Mouse (Mus musculus): ENCODE measurements at regions not wholly inside any gene's neighbourhood (a gene's known extent, or its start where the extent isn't known, plus 50 kb on each side); places are given as distances from the start of the nearest gene placed in this dataset.
A peak's percentile ranks its signal among the peaks of the same experiment; 100 is the strongest.

DNA sequence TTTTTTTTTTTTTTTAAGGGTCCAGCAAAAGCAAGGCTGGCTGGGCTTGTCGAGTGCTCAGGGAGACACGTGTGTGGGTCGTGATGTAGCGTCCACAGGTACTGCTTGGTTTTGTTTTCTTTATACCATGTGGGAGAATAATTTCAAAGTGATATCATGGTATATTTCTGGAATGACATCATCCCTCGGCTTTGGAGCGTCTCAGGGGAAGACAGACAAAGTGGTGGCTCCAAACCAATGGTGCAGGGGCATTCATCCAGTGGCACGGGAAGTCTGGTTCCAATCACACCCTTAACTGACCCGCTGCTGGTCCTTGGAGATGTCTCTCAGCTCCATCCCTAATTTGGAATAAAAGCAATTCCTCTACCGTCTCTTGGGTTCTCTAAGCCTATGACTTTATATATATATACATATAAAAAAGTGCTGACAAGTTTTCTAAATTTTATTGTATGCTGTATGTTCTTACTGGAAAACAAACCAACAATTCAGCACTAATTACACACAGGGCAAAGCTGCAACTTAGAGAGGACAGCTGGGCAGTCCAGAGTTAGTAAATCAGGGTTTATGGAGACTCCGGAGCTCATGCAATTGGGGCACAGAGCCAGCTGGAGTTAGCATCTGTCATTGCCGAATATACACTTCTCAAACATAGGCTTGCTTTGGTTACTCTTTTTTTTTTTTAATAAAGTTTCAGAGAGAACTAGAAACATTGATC lies 115.3 kb downstream of the Evx1 start:
- intact Hi-C loops (cut with DNase I): no loop called here
- DNase-seq: no peak

DNA sequence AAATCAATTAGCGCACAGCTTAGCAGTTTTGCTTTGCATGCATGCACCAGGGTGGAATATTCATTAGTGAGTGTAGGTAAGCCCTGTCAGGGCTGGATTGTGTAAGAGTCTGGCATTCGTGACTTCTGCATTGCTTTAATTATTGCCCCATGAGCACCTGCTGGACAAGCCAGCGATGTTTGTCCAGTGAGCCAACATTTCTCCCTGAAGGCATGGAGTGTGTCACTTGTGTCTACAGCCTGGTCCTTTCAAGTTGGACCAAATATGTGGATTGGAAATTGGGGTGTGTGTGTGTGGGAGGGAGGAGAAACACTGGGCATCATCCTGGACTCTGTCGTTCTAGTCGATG lies 115.9 kb downstream of the Evx1 start:
- intact Hi-C loops (cut with DNase I): no loop called here
- no peak for DNase-seq

DNA sequence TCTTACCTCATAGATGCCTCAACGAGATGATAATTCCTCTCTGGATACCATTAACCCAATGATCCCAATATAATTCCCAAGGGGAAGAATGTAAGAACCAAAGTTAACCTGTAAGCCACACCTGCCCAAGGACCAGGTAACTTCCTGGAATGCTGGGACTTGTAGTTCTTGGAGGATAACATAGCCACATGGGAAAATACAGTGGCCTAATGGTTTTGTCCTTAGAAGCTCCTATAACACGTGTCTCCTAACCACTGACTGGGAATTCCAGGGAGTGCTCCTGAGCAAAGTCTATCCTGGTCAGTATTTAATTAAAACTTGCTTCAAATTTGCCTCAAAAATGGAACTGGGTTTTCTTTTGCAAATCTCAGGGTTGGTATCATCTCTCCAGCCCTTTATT lies 119.9 kb downstream of the Evx1 start:
- intact Hi-C loops (cut with DNase I): no loop called here
- DNase-seq: no peak

DNA sequence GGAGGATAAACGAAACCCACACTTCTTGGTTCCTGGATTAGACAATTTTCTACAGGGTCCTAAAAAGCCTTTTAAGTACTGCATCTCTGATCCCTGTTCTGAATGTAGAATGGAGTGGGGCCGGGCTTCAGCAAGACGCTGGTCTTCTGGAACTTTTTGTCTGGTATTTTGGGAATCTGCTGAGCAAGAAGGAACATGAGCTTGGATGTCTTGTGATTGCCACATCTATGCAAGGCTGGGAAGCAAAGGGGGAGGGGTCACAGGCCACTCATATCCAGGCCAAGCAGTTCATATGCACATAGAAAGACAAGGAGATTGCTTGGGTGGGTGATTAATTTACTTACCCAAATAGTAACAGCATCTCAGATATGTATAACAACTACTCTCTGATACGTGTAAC lies 121.5 kb downstream of the Evx1 start:
- intact Hi-C loops (cut with DNase I): no loop called here
- DNase-seq: no peak

DNA sequence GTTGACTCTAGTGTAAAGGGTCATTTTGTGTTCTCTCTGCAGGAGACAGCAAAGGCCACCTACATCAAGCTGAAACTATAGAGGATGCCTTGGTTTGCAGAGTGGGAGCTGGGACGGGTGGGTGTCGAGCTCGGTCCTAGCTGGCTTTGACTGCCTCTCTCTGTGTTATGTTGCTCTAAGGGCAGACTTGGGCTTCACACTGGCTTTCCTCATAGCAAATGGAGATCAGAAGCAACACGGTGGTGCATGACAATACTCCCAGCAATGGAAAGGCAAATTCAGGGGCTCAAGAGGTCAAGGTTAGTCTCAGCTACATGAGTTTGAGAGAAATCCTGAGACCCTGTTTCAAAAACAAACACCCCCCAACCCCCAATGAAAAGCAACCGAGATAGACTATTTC lies 122.1 kb downstream of the Evx1 start:
- no peak for DNase-seq
- intact Hi-C loops (cut with DNase I): no loop called here

DNA sequence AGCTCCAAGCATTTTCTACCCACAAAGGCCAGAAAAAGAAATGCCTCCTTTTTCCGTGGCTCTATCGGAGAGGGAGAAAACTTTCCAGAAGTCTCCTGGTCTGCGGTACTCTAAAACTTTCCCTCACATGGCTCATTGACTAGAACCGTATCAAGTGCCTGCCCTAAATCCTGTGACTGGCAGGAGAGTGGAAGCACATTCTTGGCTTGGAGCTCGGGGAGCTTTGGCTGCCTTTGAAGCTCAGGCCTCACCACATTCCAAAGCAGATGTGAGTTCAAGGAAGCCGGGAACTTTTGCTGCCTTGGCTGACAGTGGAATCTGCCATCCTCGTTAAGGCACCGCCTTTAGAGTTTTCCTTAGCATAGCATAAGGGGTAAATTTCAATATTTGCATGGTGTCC lies 125.1 kb downstream of the Evx1 start:
- intact Hi-C loops (cut with DNase I): no loop called here
- DNase-seq: peak; percentile 41 to 42

DNA sequence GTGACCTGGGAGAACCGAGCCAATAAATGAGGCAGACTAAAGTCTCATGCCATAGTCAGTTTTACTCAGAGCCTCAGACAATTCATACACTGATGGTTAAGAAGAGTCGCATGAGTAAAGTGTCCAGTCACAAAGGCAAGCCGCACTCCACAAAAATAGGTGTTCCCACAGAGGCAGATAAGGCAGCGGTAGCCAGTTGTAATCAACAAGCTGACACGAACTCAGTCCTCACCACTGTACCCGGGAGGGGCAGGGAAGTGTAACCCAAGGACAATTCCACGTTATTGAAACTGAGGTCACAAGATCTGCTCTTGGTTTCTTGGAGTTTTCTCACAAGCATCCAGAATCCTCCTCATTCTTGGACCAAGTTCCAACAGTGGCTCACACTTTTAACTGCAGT lies 125.9 kb downstream of the Evx1 start:
- intact Hi-C loops (cut with DNase I): no loop called here
- DNase-seq: no peak

DNA sequence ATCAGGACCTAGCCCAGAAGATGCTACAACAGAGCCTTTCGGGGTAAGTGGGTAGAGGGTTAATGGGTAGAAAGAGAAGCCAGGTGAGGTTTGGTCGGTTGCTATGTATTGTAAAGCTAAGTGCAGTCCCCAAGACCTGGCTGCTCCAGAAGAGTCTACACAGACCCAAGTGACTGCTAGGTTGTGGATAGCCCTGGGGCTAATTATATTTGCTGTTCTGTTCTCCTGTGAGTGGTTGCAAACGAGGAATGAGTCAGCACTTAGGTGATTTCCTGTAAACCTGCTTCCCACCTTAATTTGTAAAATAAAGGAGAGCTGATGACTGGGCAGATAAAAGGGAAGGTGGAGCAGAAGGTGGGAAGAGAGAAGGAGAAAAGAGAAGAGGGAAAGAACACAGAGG lies 126.9 kb downstream of the Evx1 start:
- no peak for DNase-seq
- intact Hi-C loops (cut with DNase I): no loop called here

DNA sequence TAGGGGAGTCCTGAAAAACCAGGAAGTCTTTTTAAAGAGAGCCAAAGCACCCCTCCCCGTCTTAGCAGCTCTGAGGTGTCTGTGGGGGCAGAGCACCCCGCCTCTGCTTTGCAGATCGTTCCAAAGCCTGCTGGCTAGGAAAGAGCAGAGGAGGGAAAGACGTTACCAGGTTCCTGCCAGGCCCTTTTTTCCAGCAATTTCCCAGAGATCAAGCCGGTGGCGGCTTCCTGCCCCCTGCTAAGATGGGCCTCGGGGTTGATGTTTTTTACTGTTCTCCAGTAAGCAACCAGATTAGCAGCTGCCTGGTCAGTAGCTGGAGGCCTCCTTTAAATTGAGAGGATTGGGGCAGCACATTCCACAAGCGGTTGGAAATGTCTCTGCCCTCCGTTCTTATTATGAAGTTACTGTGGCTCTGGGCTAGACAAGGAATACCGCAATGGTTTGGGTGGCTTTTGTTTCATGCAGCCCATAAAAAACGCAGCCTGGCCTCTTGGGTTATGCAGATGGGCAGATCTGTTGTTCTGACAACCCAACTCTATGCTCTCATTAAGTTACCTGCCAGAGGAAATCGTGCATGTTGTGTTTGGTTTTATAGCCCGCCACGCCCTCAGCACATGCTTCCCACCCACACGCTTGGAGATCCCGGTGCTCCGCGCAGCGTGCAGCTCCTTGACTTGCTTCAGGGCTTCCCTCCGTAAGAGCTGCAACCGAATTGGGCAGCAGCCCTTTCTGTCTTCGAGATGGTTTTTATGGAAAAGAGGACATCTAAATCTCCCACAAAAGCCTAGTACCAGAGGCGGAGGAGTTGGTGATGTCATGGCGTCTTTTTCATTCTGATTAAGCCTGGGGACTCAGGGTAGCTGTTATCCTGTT lies 130.1 kb downstream of the Evx1 start:
- intact Hi-C loops (cut with DNase I): no loop called here

DNA sequence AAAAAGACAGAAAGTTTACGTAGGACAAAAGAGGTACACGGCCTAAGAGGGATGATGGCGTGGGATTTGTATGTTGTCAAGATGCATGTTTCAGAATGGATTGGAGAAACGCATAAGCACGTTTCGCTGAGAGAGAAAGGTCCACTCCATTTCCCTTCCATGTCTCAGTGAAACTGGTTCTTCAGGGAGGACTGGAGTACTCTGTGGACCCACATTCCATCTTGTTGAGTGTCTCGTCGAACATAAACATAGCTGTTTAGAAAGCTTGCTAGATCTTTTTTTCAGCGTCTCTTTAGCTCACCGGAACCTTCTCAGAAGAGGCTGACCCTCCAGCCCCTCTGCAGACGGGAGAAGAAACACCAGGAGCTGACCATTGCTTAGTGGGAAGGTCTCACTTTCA lies 145.5 kb downstream of the Evx1 start:
- intact Hi-C loops (cut with DNase I): no loop called here
- no peak for DNase-seq

More for the DNA sequence above, 130.1 kb downstream of the Evx1 start:
- no peak for DNase-seq

DNA sequence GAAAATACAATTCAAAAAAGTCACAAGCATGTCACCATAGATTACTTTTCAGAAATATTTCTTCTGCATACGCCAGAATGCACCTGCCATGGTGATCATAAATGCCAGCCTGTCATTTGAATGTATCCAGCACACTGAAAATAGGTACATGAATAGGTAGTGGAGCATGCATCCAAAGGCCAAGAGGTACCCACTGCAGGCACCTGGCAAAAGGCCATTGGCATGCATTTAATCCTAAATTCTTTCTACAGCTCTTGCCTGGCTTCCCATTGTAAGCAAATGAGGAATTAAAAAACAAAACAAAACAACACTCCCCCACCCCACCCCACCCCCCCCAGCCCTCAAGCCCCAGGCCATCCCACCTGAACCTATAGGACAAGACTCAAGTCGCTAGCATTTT lies 147.9 kb downstream of the Evx1 start:
- no peak for DNase-seq
- intact Hi-C loops (cut with DNase I): no loop called here

DNA sequence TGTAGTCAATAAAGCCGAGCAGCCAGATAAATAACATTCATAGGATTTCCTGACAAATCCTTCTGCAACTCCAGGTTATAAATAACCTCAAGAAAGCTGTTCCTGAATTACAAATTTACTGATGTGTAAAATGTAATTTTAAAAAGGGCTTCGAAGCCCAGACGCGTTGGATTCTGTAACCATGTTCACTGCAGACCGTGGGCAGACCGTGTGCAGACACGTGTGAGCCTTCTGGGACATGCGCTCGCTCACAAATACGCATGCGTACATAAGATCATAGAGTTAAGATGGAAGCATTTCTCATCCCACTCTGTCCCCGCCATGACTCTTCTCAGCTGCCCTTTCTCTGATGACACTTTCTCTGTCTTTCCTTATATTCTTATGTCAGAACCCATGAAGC lies 150.1 kb downstream of the Evx1 start:
- no peak for DNase-seq
- intact Hi-C loops (cut with DNase I): no loop called here

DNA sequence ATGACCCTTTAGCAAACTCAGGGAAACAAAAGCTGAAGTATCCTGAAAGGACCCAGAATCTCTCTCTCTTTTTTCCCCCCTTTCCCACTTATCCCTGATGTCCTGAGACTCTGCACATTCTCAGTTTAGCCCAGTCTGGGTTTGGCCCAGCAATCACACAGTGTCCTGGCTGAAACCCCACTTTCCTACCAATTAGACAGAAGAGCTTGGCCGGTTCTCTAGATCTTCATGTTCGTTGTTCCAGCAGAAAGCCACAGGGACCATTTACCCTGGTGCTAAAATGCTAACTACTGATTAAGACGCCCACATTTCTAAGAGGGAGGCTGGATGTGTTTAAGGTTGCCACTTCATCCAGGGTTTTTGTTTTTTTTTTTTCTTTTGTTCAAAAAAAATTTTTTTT lies 151.3 kb downstream of the Evx1 start:
- intact Hi-C loops (cut with DNase I): no loop called here
- DNase-seq: no peak

DNA sequence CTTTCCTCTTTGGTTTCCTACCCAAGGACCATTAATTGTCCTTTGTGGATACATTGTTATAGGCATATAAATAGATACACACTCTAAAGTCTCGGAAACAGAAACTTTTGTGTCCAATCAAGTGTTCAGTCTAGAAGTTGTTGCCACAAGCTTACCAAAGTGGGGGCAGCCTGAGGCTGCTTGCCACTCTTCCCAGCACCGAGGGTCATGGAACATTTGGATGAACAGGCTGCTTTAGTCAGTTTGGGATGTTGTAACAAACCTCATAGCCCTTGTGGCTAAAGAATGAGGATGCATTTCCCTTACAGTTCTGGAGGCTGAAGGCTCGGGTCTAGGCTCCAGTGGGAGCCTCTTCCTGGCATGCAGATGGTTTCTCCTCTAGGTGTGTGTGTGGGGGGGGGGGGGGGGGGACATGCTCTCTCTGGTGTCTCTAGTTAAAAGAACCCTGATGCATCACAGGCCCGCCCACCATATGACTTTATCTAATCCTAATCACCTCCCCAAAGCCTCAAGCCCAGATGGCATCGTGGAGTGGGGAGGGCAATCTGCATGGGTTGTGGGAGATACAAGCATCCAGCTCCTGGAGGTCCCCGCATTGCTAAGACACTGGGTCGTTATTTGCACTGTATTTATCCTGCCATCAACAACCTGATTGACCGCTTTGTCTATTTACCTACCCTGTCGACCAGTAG lies 152.7 kb downstream of the Evx1 start:
- DNase-seq: no peak
- intact Hi-C loops (cut with DNase I): no loop called here

DNA sequence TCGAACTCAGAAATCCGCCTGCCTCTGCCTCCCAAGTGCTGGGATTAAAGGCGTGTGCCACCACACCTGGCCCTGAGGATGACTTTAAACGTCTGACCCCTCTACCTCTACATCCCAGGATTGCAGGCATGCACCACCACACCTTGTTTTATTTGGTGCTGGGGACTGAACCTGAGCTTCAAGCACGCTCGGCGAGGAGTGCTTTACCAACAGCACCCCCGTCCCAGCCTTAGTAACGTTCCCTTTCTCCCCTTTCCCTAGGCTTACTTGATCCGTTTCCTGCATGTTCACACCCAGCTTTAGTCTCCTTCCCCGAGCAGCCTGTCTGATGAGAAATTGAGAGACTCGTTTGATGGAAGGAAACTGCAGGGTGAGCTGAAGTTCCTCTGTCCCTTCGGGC lies 157.5 kb downstream of the Evx1 start:
- DNase-seq: no peak
- intact Hi-C loops (cut with DNase I): no loop called here

DNA sequence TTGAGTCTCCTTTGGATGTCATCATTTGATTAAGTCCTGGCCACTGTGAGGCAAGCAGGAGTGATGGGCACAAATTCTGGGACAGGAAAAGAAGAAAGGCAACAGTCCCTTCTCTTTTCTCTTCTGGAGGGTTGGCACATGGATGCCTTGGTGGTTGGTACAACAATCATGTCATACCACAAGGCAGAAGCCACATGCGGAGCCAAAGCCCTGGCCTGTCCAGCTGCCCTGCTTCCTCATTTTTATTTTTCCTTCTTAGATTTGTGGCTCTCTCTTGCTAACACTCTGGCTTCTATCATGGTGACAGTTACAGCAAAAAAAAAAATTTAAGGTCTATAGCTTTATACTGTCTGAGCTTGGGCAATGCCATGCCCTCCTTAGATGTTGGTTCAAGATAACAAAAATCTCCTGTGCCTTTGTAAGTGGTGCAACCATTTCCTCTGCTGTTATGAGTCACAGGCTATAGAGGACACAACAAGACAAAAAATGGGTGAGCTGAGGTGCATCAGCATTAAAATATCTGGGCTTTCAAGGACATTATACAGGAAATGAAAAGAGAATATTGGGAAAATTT lies 158.2 kb downstream of the Evx1 start:
- no peak for DNase-seq
- intact Hi-C loops (cut with DNase I): no loop called here

DNA sequence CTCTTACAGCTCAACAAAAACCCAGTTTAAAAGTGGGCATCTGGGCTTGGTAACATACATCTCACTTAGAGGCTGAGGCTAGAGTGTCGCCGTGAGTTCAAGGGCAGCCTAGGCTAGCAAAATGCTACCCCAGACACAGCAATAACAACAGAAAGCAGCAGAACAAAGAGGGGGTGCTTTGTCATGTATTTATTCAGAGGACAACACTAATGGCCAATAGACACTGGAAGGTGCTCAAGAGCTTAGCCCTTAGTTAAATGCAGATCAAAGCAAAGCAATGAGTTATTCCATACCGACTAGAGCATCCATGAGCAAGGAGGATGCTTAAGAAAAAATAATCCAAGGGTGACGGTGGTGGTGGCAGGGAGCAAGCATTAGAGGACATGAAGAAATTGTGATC lies 158.7 kb downstream of the Evx1 start:
- intact Hi-C loops (cut with DNase I): no loop called here
- no peak for DNase-seq

DNA sequence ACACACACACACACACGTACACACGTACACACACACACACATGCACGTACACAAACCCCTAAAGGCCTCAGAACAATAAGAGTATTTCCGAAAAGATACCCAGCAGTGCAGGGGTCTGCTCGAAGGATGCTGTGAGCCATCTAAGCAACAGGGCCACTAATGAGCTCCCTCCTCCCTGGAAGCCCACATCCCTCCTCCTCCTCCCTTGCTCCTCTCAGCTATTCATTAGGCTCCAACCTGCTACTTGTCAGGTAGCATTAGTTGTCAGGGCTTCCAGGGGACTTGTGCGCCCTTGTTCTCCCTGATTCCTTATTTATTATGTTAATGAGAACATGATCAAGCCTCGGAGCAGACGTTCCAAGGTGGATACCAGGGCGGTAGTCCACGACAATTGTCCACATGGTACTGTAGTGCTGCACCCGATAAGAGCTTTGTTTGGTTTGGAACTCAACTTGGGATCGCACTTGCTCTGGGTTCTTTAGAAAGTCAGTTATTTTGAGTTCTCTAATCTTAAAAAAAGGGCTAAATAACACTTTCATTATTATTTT lies 159.8 kb downstream of the Evx1 start:
- intact Hi-C loops (cut with DNase I): no loop called here
- no peak for DNase-seq

DNA sequence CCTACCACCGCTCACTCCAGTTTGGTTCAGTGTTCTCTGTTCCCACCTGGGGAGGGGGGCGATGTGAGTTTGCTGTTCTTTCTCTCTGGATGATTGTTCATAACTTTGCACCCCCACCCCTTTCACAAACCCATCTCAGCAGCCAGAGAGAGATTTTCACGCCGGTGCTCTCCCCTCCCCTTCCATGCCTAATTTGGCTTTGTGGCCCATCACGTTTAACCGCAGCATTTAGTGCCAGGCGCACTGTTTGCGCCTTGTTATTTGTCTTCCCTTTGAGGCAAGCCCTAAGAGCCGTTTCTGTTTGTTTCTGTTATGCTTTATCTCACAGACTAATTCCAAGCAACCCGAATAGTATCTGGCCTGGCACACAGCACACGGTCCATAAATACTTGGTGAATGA lies 160.6 kb downstream of the Evx1 start:
- DNase-seq: no peak
- intact Hi-C loops (cut with DNase I): no loop called here

DNA sequence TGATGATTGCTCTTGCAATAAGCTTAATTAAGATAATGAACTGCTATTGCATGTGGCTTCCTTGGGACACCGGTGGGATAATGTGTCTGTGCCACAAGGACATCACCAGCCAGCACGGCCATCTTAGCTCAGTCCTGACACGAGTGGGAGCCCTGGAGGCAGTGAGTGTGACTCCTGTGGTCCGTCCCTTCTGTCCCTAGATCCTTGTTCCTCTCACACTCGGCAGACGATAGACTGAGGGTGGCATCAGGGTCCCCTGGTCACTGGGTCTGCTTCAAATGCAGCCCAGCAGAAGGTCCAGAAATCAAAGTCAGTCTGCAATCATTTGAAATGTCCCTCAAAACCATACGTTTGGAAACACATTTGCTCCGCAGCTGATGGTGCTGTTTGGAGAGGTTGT lies 162.4 kb downstream of the Evx1 start:
- DNase-seq: no peak
- intact Hi-C loops (cut with DNase I): no loop called here

DNA sequence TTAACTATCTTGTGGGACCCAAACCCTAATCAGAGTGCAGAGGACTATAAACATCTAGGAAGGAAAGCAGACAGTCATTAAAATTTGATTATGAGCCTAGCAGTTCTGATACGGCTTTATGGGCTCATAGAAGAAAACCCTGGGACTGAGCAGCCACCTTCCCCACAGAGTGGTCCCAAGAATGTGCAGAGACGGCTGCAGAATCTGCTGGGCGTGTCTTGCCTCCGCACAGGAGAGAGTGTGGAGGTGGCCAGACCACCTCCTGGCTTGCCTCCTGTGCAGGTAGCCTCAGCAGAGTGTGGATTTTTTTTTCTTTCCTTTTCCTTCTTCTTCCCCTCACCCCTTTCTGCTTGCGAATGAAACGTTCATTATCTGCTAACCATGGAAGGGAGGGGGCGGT lies 163.3 kb downstream of the Hibadh start:
- DNase-seq: no peak
- intact Hi-C loops (cut with DNase I): no loop called here

Measured in heart, postnatal 36 days (tissue).